Mouse (Mus musculus) erythroblast, embryonic 14.5 days (primary cell): ENCODE measurements around the gene Dnm2. TPM values are rescaled to one million over a fixed set of nuclear protein-coding genes. Genes with fewer than 3 reads are reported as not detected.

Experiments
- H3K27me3 ChIP-seq: 2 replicates; pipeline ENCODE4 v1.6.1; 2012; ENCODE audit warnings: inconsistent platforms; ENCODE audit not compliant: control insufficient read depth
- H3K36me3 ChIP-seq: 2 replicates; pipeline ENCODE4 v1.6.1; 2012; ENCODE audit warnings: mild to moderate bottlenecking, inconsistent platforms; ENCODE audit not compliant: control insufficient read depth
- H3K4me1 ChIP-seq: 2 replicates; pipeline ENCODE4 v1.6.1; 2012; ENCODE audit warnings: inconsistent platforms; ENCODE audit not compliant: control insufficient read depth
- H3K4me3 ChIP-seq: replicated peaks from 2 replicates; pipeline ENCODE3; 2012; ENCODE audit warnings: moderate library complexity, mild to moderate bottlenecking, inconsistent platforms
- H3K9me3 ChIP-seq: 2 replicates; pipeline ENCODE4 v1.6.1; 2012; ENCODE audit warnings: low read length, inconsistent platforms, mixed read lengths; ENCODE audit not compliant: control insufficient read depth
- GATA1 ChIP-seq: IDR thresholded peaks from 2 replicates; pipeline ENCODE4 v1.6.1; 2012; ENCODE audit warnings: low read length, inconsistent platforms, mixed read lengths
- TAL1 ChIP-seq: IDR thresholded peaks from 3 replicates; pipeline ENCODE4 v1.6.1; 2012; ENCODE audit warnings: low read length, inconsistent platforms, mixed read lengths
- polyA plus RNA-seq: library from polyadenylated mRNA; stranded (reverse); fragments of >175 nt; gene quantifications from 2 replicates; pipeline ENCODE4 v1.2.3, GENCODE M21; 2012

Gene Dnm2
- polyA plus RNA-seq, 1 experiment: 112 TPM

GRCm38 (mm10) chr9:21437577-21437976, 12.9 kb downstream of the Dnm2 start:
- Histone ChIP-seq H3K4me3 (no peak overlapping the region), H3K9me3 (no peaks in the 10 kb centered on the region), H3K27me3 (no peaks in the 10 kb centered on the region), H3K4me1 (peaks cover 46% of the 10 kb centered on the region), H3K36me3 (peaks cover 74% of the 10 kb centered on the region)
- TF ChIP-seq GATA1: no peak
- no peak for TF ChIP-seq TAL1

GRCm38 (mm10) chr9:21438219-21438618, 13.5 kb downstream of the Dnm2 start:
- no peaks in the 10 kb centered on the region for H3K27me3 ChIP-seq
- TF ChIP-seq TAL1 (no peak), GATA1 (no peak)
- H3K9me3 ChIP-seq: no peaks in the 10 kb centered on the region
- peaks cover 46% of the 10 kb centered on the region for H3K4me1 ChIP-seq
- H3K4me3 ChIP-seq: no peak overlapping the region
- H3K36me3 ChIP-seq: peaks cover 77% of the 10 kb centered on the region

- H3K4me3 ChIP-seq: no peak overlapping the region
- H3K4me1 ChIP-seq: peaks cover 40% of the 10 kb centered on the region
- H3K9me3 ChIP-seq: no peaks in the 10 kb centered on the region
- peaks cover 72% of the 10 kb centered on the region for H3K36me3 ChIP-seq
- TF ChIP-seq GATA1: no peak
- TF ChIP-seq TAL1: no peak
- H3K27me3 ChIP-seq: no peaks in the 10 kb centered on the region
Measured at GRCm38 (mm10) chr9:21439456-21439855, 14.7 kb downstream of the Dnm2 start.

GRCm38 (mm10) chr9:21439914-21440313, 15.2 kb downstream of the Dnm2 start:
- Histone ChIP-seq H3K4me3 (no peak overlapping the region), H3K36me3 (peaks cover 73% of the 10 kb centered on the region), H3K4me1 (peaks cover 40% of the 10 kb centered on the region), H3K27me3 (no peaks in the 10 kb centered on the region), H3K9me3 (no peaks in the 10 kb centered on the region)
- TF ChIP-seq GATA1: no peak
- TF ChIP-seq TAL1: no peak

- no peak overlapping the region for H3K4me3 ChIP-seq
Measured at GRCm38 (mm10) chr9:21440387-21440786, 15.7 kb downstream of the Dnm2 start.

GRCm38 (mm10) chr9:21443853-21444252, 19.1 kb downstream of the Dnm2 start:
- Histone ChIP-seq H3K4me1 (peaks cover 16% of the 10 kb centered on the region), H3K36me3 (peaks cover 86% of the 10 kb centered on the region), H3K4me3 (no peak overlapping the region), H3K9me3 (no peaks in the 10 kb centered on the region), H3K27me3 (no peaks in the 10 kb centered on the region)
- no peak for TF ChIP-seq GATA1
- no peak for TF ChIP-seq TAL1

More at GRCm38 (mm10) chr9:21440387-21440786, 15.7 kb downstream of the Dnm2 start:
- no peaks in the 10 kb centered on the region for H3K9me3 ChIP-seq
- peaks cover 38% of the 10 kb centered on the region for H3K4me1 ChIP-seq
- H3K36me3 ChIP-seq: peaks cover 74% of the 10 kb centered on the region
- H3K27me3 ChIP-seq: no peaks in the 10 kb centered on the region
- no peak for TF ChIP-seq GATA1

GRCm38 (mm10) chr9:21444574-21444973, 19.9 kb downstream of the Dnm2 start:
- TF ChIP-seq TAL1: no peak
- no peak for TF ChIP-seq GATA1
- Histone ChIP-seq H3K27me3 (no peaks in the 10 kb centered on the region), H3K4me1 (peaks cover 16% of the 10 kb centered on the region), H3K36me3 (peaks cover 87% of the 10 kb centered on the region), H3K4me3 (no peak overlapping the region), H3K9me3 (no peaks in the 10 kb centered on the region)

- Histone ChIP-seq H3K4me3 (no peak overlapping the region), H3K9me3 (no peaks in the 10 kb centered on the region), H3K36me3 (peaks cover 88% of the 10 kb centered on the region), H3K4me1 (peaks cover 22% of the 10 kb centered on the region), H3K27me3 (no peaks in the 10 kb centered on the region)
- TF ChIP-seq TAL1: no peak
- no peak for TF ChIP-seq GATA1
Measured at GRCm38 (mm10) chr9:21445081-21445744, 20.5 kb downstream of the Dnm2 start.

GRCm38 (mm10) chr9:21447778-21448177, 23.1 kb downstream of the Dnm2 start:
- H3K9me3 ChIP-seq: no peaks in the 10 kb centered on the region
- H3K27me3 ChIP-seq: no peaks in the 10 kb centered on the region
- H3K36me3 ChIP-seq: peaks cover 76% of the 10 kb centered on the region
- TF ChIP-seq TAL1 (no peak), GATA1 (no peak)
- H3K4me1 ChIP-seq: peaks cover 42% of the 10 kb centered on the region
- H3K4me3 ChIP-seq: no peak overlapping the region

GRCm38 (mm10) chr9:21449710-21450109, 25.0 kb downstream of the Dnm2 start:
- no peak overlapping the region for H3K4me3 ChIP-seq
- no peaks in the 10 kb centered on the region for H3K9me3 ChIP-seq
- peaks cover 45% of the 10 kb centered on the region for H3K4me1 ChIP-seq
- no peaks in the 10 kb centered on the region for H3K27me3 ChIP-seq
- H3K36me3 ChIP-seq: peaks cover 70% of the 10 kb centered on the region
- no peak for TF ChIP-seq TAL1
- TF ChIP-seq GATA1: no peak
